Mouse (Mus musculus) frontal cortex, postnatal 36 days (tissue): ENCODE measurements around the gene Olfr76.
"Not testable (repeated sequence)": the region's sequence is repeated elsewhere in the genome, so short reads cannot be mapped to it uniquely, and the experiment has no call there.

ENCODE experiments used
- DNase-seq, 2 experiments: peaks; one replicate each; pipeline ENCODE4 v3.0.0; 2022; ENCODE audit warnings: low spot score in 2 of 2

Gene Olfr76

GRCm38 (mm10) chr19:12123103-12123502 lies at the start of gene Olfr76:
TSS of gene Olfr76 (minus strand) at chr19:12123203.
- DNase-seq, result no peak

- DNase-seq, result not testable (repeated sequence)
Observed at GRCm38 (mm10) chr19:12170062-12170599, 47.1 kb upstream of the Olfr76 start, which contains the start of gene Olfr1555-ps1. TSS of gene Olfr1555-ps1 (minus strand) at chr19:12170112.

GRCm38 (mm10) chr19:12145452-12145851 lies 22.4 kb upstream of the Olfr76 start:
- DNase-seq, result peak in 1 of 2 experiments; percentile 50

- peak; percentile 47 to 76 for DNase-seq
Observed at GRCm38 (mm10) chr19:12143356-12143755, 20.4 kb upstream of the Olfr76 start.

- peak in 1 of 2 experiments; percentile 65 for DNase-seq
Observed at GRCm38 (mm10) chr19:12134289-12134688, 11.3 kb upstream of the Olfr76 start.

GRCm38 (mm10) chr19:12116464-12116863 lies 6.5 kb downstream of the Olfr76 start:
- DNase-seq, result no peak

- no peak for DNase-seq
Observed at GRCm38 (mm10) chr19:12115797-12116196, 7.2 kb downstream of the Olfr76 start, which contains the start of gene Olfr1428. TSS of gene Olfr1428 (minus strand) at chr19:12115897.

- no peak for DNase-seq
Observed at GRCm38 (mm10) chr19:12113807-12114206, 9.2 kb downstream of the Olfr76 start.

GRCm38 (mm10) chr19:12104541-12104940 lies 18.5 kb downstream of the Olfr76 start:
- peak in 1 of 2 experiments; percentile 12 for DNase-seq

- no peak for DNase-seq
Observed at GRCm38 (mm10) chr19:12103234-12103633, 19.8 kb downstream of the Olfr76 start, which contains the start of gene Olfr1427. TSS of gene Olfr1427 (minus strand) at chr19:12103334.

GRCm38 (mm10) chr19:12091913-12092312 lies 31.1 kb downstream of the Olfr76 start, which contains the start of gene Olfr1426:
TSS of gene Olfr1426 (minus strand) at chr19:12092013.
- DNase-seq, result no peak

GRCm38 (mm10) chr19:12077631-12078030 lies 45.4 kb downstream of the Olfr76 start, which contains the start of gene Olfr1425:
TSS of gene Olfr1425 (minus strand) at chr19:12077731.
- DNase-seq, result not testable (repeated sequence)

- not testable (repeated sequence) for DNase-seq
Observed at GRCm38 (mm10) chr19:12069546-12069945, 53.5 kb downstream of the Olfr76 start.
